Mouse (Mus musculus) 3T3-L1 (cell line): Measurements from ENCODE around the gene Ssbp4.
A peak's percentile ranks its signal among the peaks of the same experiment; 100 is the strongest.
"Not testable (repeated sequence)": the region's sequence is repeated elsewhere in the genome, so short reads cannot be mapped to it uniquely, and the experiment has no call there.

Source experiments
- DNase-seq: peaks from one replicate; pipeline ENCODE4 v3.0.0-alpha.2; 2015; ENCODE audit warnings: low read depth, low spot score

Ssbp4 gene

DNA sequence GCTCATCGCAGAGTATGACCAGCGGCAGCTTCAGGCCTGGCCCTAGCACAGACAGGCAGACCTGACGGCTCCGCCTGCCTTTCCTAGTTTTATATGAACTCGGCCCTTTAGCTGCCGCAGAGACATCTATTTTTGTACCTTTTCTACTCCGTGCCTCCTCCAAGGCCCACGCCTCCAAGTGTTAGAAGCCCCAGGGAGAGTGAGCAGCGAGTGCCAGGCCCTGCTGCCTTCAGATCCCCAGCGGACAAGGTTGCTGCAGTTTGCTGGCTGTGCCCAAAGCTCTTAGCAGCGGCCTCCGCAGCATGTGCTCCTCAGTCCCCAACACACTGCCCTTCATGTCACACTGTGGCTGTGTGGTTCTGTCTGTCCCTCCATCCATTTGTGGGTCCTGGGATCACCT, 17.1 kb downstream of the Ssbp4 start:
- no peak for DNase-seq

DNA sequence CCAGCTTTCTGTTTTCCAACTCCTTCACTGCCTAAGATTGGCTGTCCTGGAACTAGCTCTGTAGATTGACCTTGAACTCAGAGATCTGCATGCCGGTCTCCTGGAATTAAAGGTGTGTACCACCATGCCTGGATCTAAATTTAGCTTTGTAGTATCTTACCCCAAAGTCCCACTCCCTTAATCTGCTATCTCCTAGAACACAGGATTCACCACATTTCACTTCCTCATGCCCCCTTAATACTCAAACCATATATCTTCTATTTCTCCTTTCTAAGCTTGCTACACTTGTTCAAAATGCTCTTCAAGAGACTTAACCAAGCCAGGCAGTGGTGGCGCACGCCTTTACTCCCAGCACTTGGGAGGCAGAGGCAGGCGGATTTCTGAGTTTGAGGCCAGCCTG, 20.7 kb downstream of the Ssbp4 start:
- not testable (repeated sequence) for DNase-seq

DNA sequence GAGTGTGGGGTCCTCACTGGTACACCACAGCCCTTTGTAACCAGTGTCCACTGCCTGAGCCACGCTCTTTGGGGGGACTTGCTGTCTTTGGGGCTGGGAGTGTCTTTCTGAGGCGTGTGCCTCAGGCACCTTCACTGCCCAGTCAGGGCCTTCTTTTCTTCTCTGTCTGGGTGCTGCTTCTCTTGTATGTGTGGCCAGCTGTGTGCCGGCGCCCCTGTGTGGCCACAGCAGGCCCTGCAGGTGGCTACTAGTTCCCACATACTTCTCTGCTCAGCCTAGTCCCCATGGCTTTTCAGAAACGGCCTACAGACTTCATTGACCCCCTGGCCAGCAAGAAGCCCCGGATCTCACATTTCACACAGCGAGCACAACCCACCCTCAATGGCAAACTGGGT, 23.4 kb downstream of the Ssbp4 start:
- peak; percentile 79 for DNase-seq

DNA sequence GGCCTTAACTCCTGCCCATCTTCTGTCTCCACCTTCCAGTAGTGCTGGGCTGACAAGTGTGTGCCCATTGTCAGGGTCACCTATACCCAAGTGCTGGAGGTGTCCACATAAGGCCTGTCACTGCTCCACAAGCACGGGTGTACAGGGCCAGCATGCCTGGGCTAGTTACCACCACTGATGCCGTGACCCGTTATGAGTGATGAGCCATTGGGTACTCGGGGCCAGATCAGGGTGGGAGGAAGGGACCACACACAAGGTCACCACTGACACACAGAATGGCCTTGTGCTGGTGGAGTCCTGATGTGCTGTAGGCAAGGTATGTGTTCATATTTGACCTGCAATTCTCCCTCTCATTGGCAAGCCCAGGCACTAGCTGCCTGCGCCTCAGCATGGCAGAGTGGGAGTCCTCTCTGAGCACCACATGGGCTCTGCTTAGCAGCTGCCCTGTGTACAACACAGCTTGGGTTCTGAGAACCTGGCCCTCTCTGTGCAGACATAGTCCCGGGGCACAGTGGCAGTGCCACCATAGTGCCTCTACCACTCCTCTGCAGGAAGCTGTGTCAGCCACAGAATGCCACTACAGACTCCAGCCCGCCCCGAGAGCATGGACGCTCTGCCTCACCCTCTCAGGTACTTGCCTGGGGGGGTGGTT, 23.9 kb downstream of the Ssbp4 start:
- DNase-seq, result no peak

DNA sequence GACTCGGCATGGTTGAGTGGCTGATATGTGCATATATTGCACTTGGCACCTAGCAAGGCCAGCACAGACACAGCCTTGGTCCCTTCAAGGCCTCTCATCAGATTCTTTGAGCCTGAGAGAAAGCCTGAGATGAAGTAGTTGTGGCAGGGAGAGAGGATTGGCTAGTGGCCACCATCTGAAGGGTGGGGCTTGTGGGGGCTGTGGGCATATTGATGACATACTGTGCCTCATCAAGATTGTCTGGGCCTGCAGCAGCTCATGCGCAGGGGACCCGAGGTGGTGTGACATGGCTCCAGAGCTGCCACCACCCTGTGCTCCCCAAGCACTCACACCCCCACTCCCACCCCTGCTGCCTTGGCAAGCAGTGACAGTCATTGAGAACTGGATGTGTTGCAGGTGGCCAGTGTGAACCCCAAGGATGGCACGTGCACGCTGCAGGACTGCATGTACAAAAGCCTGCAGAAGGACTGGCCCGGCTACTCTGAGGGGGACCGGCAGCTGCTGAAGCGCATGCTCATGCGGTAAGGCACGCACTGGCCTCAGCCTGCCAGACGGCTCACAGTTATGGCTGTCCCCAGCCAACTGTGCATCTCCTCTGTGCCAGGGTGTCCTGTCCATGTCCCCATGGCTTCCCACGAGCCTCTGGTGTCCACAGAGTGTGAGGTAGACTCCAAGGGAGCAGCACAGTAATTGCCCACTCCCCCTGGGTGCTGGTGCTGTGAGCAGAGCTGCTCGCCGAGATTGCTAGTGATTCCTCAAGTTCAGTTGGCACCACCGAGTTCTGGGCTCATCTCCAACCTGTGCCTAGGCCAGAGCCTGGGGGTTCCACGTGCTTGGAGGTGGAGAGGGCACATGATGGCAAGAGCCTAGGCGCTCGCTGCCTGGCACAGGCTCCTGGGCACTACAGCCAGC, 24.9 kb downstream of the Ssbp4 start:
- DNase-seq, result no peak

DNA sequence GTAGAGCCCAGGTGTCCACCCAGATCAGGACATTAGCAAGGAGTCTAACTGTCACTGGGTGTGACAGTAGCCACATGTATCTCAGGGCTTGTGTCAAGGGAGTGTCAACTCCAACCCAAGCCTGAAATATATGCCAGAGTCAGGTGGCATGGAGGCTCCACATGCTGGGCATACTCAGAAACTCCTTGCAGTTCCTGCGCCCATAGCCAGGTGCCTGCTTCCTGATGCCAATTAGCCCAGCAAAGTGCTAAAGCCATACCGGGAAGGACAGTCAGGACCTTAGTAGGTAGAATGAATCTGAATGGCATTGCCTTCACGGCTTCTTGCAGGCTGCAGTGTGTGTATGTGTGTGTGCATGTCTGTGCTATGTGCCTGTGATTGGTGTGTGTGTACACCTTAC, 31.5 kb downstream of the Ssbp4 start:
- DNase-seq, result no peak

DNA sequence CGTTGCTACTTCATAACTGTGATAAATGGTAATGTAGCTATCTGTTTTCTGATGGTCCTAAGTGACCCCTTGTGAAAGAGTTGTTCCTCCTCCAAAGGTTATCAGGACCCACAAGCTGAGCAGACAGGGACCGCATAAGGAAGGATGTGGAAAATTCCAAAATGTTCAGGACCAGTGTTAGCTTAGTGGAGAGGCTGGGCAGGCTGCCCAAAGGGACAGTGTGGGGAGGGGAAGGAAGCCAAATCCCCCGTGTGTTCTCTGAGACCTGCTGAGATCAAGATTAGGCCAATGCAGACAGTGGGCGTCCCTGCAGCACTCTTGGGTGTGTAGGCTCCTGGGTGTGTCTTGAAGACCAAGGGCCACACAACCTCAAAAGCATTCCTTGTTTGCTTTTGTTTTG, 33.8 kb downstream of the Ssbp4 start:
- DNase-seq, result peak; percentile 57

DNA sequence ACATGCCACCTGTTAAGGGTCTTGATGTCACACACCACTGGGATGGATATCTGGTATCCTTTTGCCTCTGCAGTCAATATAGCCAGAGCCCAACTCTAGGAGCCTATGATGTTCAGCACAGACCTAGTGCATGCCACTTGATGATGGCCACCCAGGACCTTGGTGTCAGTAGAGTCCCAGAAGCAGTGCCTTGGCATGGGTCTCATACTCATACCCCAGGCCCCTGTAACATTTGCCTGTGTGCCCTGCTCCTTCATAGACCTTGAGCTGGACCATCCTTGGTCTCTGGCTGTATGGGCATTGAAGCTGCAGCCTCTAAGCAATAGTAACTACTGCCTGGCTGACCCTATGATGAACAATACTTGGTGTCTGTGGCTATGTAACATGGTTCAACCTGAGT, 34.4 kb downstream of the Ssbp4 start:
- DNase-seq, result no peak

DNA sequence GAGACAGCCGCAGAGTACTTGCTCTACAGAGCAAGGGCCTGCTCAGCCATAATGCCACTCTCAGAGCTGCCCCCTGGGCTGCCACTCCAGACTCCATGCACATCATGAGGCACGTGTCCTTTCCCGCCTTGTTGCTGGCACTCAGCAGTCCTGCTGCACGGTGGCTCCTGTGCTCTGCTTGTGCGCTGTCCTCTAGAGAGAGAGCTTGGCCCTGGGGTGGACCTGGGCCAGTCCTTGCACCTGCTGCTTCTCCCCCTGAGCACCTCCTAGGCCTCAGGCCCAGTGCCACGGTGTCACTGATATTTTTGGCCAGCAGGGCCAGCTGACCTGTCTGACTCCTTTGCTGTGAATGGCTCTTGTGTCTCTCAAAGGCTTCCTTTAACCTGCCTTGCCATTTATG, 37.7 kb downstream of the Ssbp4 start:
- DNase-seq, result no peak

DNA sequence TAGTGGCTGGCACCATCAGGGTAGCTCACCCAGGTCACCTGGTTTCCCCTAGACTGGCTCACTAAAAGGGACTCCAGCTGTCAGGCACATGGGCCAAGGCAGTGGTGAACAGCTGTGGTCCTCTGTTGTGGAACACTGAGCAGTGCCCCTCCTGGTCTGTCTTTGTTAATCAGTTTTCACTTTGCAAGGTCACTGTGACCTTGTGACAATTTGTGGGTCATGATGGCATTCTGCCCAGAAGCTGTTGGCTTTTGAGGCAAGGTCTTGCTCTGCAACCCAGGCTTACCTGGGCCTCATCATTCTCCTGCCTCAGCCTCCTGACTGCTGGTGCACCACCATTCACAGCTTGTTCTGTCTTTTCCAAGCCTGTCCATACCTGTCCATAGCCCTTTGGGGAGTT, 38.3 kb downstream of the Ssbp4 start:
- no peak for DNase-seq

DNA sequence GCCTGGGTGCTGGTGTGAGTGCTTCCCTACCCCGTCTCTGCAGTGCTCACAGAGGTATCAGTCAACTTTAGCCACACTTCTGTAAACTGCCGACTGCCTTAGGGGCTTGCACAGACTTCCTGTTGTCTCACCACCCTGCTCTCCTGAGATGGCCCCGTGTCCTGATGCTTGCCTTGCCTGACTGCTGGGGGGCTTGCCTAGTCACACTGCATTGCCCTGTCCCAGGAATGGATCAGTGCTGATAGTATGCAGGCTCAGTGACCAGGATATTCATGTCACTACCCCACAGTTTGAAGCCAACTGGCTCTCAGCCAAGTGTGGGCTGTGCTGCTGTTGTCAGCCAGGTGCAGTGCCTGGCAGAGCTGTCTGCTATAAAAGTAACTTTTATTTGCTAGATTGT, 43.1 kb downstream of the Ssbp4 start:
- no peak for DNase-seq

DNA sequence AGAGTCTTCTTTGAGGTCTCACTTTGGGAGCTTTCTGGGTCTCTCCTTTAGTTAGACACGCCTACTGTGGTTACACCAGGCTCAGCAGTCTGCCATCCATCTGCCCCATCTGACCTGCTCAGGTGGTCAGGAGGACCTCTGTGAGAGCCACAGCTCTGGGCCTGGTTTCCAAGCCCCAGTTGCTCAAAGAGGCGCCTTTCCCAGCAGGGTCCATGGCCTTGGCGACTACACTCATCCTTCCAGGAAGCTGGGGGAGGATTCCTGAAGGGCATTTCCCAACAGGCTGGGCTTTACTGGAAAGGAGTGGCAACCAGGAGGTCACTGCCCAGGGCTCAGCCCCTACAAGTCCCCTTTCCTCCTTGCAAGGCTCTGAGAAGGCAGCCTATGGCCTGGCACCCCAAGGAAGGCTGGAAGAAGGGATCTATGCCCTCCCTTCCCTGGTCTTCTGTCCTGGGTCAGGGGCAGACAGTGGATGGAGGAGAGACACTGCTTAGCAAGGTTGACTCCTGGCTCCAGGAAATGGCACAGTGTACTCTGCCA, 43.9 kb downstream of the Ssbp4 start:
- DNase-seq, result no peak

DNA sequence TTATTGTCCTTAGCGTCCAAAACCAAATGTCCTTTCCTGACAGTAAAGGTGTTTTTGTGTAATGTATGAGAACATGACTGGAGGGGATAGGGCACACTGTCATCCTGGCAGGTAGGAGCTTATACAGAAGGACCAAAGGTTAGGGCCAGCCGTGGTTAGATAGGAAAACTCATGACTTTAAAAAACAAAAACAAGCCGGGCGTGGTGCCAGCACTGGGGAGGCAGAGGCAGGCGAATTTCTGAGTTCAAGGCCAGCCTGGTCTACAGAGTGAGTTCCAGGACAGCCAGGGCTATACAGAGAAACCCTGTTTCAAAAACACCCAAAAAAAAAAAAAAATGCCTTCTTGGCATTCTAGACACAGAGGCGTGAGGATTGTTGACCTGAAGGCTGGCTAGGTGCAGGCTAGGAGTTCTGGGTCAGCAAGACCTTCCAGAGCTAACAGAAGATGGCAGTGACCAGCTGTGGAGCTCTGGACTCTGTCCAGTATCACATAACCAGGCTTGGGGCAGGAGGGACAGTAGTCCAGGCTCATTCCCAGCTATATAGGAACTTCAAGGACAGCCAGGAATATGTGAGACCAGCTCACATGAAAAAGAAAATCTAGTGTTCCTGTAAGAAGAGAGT, 44.8 kb downstream of the Ssbp4 start:
- no peak for DNase-seq

DNA sequence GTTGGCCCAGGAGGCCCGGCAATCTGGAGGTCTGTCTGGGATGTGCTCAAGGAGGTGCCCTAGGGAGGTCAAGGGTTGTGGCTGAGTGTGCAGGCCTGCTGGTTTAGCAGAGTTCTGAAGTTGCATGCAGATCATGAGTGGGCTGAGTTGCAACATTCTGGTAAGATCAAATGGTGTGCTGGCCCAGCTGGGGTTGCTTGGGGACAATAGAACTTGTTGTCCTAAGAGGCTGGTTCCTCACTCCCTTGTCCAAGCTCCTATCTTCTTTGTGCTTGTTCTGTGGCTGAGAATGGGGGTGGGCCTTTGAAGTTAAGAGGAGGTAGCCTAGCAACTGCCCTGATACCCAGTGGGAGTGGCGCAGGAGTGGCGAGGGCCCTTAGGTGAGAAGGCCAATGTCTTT, 45.9 kb downstream of the Ssbp4 start:
- no peak for DNase-seq

DNA sequence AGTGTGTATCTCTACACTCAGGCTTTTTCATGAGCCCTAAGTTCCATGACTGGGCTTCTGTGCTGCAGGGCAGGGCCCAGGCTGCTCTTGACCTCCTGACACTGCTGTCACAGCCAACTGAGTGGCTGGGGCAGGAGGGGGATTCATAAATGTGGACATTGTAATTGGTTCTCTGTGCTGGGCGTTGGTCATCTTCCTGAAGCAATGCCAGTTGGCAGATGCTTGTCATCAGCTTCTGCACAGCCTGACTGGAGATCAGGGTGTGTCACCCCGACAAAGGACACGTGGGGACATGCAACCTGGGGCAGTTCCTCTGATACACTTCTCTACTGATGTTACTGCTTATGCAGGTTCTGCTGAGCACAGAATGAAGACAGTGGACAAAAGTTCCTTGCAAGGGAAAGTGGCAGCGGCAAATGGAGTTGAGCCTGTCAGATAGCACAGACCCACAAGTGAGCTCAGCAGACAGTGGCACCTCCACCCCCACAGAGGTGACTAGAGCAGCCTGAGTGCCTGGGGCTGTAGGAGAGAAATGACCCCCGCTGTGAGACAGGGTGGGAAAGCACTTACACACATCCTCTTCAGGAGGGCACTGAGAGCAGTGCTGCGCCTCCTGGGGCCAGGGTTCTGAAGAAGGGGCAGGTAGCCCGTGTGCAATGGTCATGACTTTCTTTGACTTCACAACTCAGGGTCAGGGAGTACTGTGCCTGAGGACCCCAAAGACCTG, 46.7 kb downstream of the Ssbp4 start:
- peak; percentile 77 for DNase-seq

DNA sequence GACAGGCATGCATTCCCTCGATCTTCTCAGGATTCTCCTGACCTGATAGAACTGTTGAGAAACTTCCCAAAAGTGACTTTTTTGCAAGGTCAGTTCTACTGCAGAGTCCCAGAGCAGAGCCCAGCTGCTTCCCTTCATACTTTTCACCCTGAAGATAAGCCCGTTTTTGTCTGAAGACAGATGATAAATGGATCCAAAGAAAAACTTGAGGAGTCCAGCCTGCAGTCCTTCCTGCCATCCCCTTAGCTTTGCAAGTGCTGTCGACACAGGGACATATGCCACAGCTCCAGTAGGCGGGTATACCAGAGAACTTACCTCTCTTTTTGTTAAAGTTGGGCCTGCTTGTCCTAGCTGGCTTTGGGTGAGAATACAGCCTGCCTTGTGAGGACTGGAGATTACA, 47.3 kb downstream of the Ssbp4 start:
- DNase-seq, result no peak

DNA sequence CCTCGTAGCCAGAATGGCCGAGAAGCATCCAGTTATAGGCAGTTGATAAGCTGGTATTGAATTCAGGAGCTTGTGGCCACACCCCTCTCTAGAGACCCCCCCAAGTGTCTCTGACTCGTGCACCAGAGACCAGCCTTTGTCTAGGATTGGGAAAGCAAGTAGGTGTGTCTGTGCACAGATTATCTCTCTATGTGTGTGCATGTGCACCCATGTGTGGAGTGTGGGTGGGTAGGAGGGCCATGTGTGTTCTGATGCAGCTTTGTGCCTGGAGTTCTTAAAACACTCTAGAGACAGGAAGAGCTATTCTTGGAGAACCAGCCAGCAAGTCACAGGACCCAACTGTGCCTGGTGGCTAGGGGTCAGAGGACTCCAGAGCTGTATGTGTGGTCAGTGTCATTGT, 48.1 kb downstream of the Ssbp4 start:
- DNase-seq, result no peak

DNA sequence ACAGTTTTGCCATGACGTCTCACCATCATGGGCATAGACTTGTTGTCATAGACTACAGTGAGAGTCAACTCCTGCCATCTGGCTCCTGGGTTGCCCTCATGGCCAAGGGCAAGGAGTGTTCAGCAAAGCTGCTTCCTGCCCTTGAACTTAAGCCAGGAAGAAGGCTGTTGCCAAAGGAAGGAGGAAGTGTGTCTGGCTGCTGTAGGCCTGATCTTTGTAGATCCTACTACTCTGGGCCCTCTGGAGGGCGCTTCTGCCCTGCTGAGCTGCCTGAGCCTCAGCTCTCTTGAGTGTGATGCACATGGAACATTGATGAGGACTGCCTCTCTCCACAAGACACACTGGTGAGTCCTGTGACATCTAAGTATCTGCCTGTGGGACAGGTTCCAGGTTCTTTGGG, 48.6 kb downstream of the Ssbp4 start:
- DNase-seq, result peak; percentile 76

DNA sequence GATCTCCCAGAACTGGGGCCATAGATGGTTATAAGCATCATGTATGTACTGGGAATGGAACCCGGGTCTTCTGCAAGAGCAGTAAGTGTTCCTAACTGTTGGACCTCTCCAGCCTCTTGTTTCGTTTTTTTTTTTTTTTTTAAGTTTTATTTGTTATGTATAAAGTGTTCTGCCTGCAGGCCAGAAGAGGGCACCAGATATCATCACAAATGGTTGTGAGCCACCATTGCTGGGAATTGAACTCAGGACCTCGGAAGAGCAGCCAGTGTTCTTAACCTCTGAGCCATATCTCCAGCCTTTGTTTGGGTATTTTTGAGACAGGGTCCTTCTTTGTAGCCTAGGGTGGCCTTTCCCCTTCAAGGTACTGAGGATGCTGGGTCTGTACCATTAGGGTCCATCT, 49.7 kb downstream of the Ssbp4 start:
- DNase-seq, result peak; percentile 57

DNA sequence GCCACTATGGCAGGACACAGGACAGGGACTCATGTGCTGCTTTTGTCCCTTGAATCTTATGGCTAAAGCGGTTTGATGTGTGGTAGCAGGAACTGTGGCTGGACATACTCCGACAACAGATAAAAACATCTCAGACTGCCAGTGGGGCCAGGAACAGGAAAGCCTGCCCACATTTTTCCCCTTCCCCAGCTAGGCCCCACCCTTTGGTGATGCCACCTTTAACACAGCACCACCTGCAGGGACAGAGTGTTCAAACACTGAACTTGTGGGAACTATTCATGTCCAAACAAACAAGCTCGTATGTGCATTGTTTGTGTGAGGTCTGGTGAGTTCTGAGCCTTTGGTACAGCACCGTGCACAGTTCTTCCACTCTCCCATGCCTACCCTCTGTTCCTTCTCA, 50.3 kb downstream of the Ssbp4 start:
- no peak for DNase-seq

DNA sequence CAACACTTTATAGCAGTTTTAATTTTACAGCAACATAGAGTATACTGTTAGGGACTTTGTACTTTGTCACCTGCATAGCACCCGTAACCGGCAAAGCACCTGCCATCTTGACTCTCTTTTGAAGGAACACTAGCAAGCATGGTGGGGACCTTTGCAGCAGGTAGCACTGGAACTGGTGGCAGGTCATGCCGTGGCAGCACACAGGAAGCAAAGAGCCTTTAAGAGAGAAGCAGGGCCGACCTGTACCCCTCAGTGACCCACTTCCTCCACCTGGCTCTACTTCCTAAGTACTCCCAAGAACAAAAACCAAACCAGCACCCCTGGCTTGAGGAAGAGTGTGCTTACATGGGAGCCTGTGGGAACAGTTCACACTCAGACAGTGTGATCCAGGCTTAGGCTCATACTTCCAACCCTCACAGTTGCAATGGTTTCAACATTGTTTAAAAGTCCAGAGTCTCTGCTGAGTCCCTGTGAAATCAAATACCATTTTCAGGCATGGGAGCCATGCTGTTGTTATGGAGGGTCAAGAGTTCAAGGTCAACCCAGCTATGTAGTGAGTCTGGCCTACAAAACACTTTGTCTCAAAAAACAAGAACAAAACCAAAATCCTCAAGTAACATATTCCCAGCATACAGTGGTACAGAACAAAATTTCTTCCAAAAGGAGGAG, 53.5 kb downstream of the Ssbp4 start:
- no peak for DNase-seq
